Mouse (Mus musculus): ENCODE measurements around the gene Adamts17. TPM values are rescaled to one million over a fixed set of nuclear protein-coding genes. Genes with fewer than 3 reads are reported as not detected.

The Adamts17 gene
- polyA plus RNA-seq, 1 experiment = 2.4 TPM

DNA sequence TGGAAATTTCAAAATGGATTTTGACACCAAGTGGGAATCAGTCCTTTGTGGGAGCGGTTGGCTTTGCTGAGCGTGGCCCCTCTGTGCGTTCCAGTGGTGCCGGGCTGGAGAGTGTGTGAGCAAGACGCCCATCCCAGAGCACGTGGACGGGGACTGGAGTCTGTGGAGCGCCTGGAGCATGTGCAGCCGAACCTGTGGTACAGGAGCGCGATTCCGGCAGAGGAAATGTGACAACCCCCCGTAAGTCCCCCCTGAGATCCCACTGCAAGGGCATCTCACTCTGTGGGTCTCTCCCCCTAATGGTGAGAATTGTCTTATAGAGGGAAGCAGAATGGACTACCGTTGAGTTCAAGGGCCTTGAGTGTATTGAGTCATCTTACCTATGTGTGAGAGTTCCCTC is 189.9 kb downstream of the Adamts17 start:
- TF ChIP-seq CTCF (IDR thresholded peaks at IDR 0.05; ENCODE audit: borderline replicate concordance, control insufficient read depth, extremely low read depth, insufficient read depth, low read length, poor library complexity) (no peak), POLR2A (IDR thresholded peaks at IDR 0.05; ENCODE audit: control insufficient read depth, extremely low read depth, insufficient read depth, low read length, poor library complexity) (no peak)
- no peaks in the 10 kb centered on the region for H3K27me3 ChIP-seq (ENCODE audit: control insufficient read depth, insufficient read depth, low read length)
- H3K27ac ChIP-seq (ENCODE audit: control insufficient read depth, insufficient read depth, low read length) = no peak overlapping the region
- H3K4me3 ChIP-seq (ENCODE audit: control insufficient read depth, insufficient read depth, low read length) = no peak overlapping the region
- no peak for DNase-seq
- no peaks in the 10 kb centered on the region for H3K36me3 ChIP-seq (ENCODE audit: control insufficient read depth, insufficient read depth, low read length)
- peaks cover 6% of the 10 kb centered on the region; the same call in 1 of the 2 replicates for H3K4me1 ChIP-seq (replicated peaks; ENCODE audit: control insufficient read depth, insufficient read depth, low read length)
- WGBS = 98% methylated on average over 14 of the region's 14 CpGs

DNA sequence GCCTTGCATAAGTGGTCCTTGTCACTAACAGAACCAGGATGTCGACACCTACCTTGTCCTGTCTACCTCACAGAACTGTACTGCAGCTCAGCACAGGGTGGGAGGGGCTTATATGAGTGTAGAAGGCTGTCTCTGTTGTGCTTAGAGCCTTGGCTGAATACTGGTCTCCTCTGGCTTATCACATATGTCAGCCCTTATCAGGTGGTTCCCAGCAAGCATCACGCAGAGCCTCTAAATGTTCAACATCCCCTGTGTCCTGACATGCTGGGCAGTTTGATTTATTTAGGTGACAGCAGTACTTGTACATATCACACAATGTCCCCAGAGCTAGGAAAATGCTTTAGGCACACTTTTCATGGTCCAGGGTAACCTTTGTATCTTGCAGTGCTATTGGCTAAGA is 191.7 kb downstream of the Adamts17 start:
- Histone ChIP-seq H3K27ac (ENCODE audit: control insufficient read depth, insufficient read depth, low read length) (no peak overlapping the region), H3K36me3 (ENCODE audit: control insufficient read depth, insufficient read depth, low read length) (no peaks in the 10 kb centered on the region), H3K4me3 (ENCODE audit: control insufficient read depth, insufficient read depth, low read length) (no peak overlapping the region), H3K27me3 (ENCODE audit: control insufficient read depth, insufficient read depth, low read length) (no peaks in the 10 kb centered on the region), H3K4me1 (replicated peaks; ENCODE audit: control insufficient read depth, insufficient read depth, low read length) (peaks cover 6% of the 10 kb centered on the region; the same call in 1 of the 2 replicates)
- no peak for DNase-seq
- TF ChIP-seq CTCF (IDR thresholded peaks at IDR 0.05; ENCODE audit: borderline replicate concordance, control insufficient read depth, extremely low read depth, insufficient read depth, low read length, poor library complexity) (no peak), POLR2A (IDR thresholded peaks at IDR 0.05; ENCODE audit: control insufficient read depth, extremely low read depth, insufficient read depth, low read length, poor library complexity) (no peak)
- 98% methylated on average over 2 of the region's 2 CpGs for WGBS

DNA sequence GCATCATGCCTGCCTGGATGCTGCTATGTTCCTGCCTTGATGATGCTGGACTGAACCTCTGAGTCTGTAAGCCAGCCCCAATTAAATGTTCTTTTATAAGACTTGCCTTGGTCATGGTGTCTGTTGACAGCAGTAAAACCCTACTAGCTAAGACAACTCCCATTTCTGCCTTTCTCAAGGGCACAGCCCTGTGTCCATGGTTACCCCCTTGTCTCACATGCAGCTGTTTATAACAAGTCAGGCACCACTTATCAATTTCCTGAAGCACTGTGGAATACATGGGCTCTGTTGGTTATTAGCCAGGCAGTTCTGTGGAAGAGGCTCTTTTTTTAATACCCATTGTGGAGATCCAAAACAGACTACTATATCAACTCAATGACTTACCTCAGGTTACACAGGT is 193.1 kb downstream of the Adamts17 start:
- no peak overlapping the region for H3K27ac ChIP-seq (ENCODE audit: control insufficient read depth, insufficient read depth, low read length)
- H3K36me3 ChIP-seq (ENCODE audit: control insufficient read depth, insufficient read depth, low read length) = no peaks in the 10 kb centered on the region
- no peak overlapping the region for H3K4me3 ChIP-seq (ENCODE audit: control insufficient read depth, insufficient read depth, low read length)
- peaks cover 6% of the 10 kb centered on the region; the same call in 1 of the 2 replicates for H3K4me1 ChIP-seq (replicated peaks; ENCODE audit: control insufficient read depth, insufficient read depth, low read length)
- no peak for TF ChIP-seq POLR2A (IDR thresholded peaks at IDR 0.05; ENCODE audit: control insufficient read depth, extremely low read depth, insufficient read depth, low read length, poor library complexity)
- no peak for DNase-seq
- H3K27me3 ChIP-seq (ENCODE audit: control insufficient read depth, insufficient read depth, low read length) = no peaks in the 10 kb centered on the region

DNA sequence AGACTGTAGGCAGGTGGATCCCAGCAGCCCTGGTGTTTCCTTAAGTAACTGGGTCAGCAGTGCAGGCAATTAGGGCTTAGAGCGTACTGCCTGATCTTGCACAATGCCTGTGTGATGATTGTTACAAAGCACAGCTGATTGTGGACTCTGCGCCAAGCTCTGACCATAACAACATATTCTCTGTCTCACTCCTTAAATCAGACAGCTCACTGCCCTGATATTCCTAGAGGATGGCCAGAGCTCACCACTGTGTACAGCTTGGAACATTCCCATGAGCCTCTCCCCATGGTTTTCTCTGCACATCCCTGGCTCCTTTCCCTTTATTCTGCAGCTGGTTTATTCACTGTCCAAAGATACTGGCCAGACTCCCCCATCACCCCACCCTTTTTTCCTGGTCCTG is 194.8 kb downstream of the Adamts17 start:
- H3K36me3 ChIP-seq (ENCODE audit: control insufficient read depth, insufficient read depth, low read length) = no peaks in the 10 kb centered on the region
- no peak for DNase-seq
- no peaks in the 10 kb centered on the region; the same call in 1 of the 2 replicates for H3K4me1 ChIP-seq (replicated peaks; ENCODE audit: control insufficient read depth, insufficient read depth, low read length)
- no peak for TF ChIP-seq CTCF (IDR thresholded peaks at IDR 0.05; ENCODE audit: borderline replicate concordance, control insufficient read depth, extremely low read depth, insufficient read depth, low read length, poor library complexity)
- no peak for TF ChIP-seq POLR2A (IDR thresholded peaks at IDR 0.05; ENCODE audit: control insufficient read depth, extremely low read depth, insufficient read depth, low read length, poor library complexity)
- H3K27ac ChIP-seq (ENCODE audit: control insufficient read depth, insufficient read depth, low read length) = no peak overlapping the region
- 98% methylated on average over 2 of the region's 2 CpGs for WGBS
- H3K27me3 ChIP-seq (ENCODE audit: control insufficient read depth, insufficient read depth, low read length) = no peaks in the 10 kb centered on the region
- H3K4me3 ChIP-seq (ENCODE audit: control insufficient read depth, insufficient read depth, low read length) = no peak overlapping the region

DNA sequence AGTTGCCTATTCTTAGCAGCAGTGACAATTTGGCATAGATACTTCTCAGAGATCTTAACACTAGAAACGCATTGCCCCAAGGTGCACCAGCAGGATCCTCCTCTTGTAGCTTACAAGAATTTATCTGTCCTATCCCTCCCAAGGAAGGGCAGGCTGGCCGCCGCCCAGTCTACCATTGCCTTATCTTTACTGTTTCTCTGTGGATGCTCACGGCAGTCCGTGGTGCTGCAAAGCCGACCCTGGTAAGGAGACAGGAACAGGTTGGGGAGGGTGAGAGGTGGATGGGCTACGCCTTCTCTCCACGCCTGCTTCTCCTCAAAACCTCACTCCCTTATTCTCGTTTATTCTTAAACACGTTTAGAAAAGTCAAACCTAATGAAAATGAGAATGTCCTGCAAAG is 195.7 kb downstream of the Adamts17 start:
- H3K4me1 ChIP-seq (replicated peaks; ENCODE audit: control insufficient read depth, insufficient read depth, low read length) = no peaks in the 10 kb centered on the region
- no peak for TF ChIP-seq CTCF (IDR thresholded peaks at IDR 0.05; ENCODE audit: borderline replicate concordance, control insufficient read depth, extremely low read depth, insufficient read depth, low read length, poor library complexity)
- TF ChIP-seq POLR2A (IDR thresholded peaks at IDR 0.05; ENCODE audit: control insufficient read depth, extremely low read depth, insufficient read depth, low read length, poor library complexity) = no peak
- DNase-seq = no peak
- no peaks in the 10 kb centered on the region for H3K27me3 ChIP-seq (ENCODE audit: control insufficient read depth, insufficient read depth, low read length)
- WGBS = 90% methylated on average over 10 of the region's 10 CpGs
- H3K27ac ChIP-seq (ENCODE audit: control insufficient read depth, insufficient read depth, low read length) = no peak overlapping the region
- H3K4me3 ChIP-seq (ENCODE audit: control insufficient read depth, insufficient read depth, low read length) = no peak overlapping the region
- no peaks in the 10 kb centered on the region for H3K36me3 ChIP-seq (ENCODE audit: control insufficient read depth, insufficient read depth, low read length)

DNA sequence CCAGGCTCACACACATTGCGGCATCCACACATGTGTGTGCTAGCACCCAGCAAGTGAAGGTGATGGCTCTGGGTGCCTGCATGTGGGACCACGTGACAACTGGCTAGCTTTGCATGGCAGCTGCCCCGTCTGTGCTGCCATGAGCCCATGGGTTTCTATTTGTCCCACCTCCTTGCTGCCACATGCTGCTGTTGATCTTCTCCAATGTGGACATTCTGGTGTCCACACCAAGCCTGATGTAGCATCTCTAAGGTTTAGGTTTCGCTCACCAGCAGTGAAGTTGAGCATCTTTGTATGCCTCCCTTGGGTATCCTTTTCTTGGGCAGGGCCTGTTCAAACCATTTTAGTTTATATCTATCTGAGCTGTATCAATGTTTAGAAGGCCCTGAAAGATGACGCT is 196.1 kb downstream of the Adamts17 start:
- no peak for DNase-seq
- TF ChIP-seq CTCF (IDR thresholded peaks at IDR 0.05; ENCODE audit: borderline replicate concordance, control insufficient read depth, extremely low read depth, insufficient read depth, low read length, poor library complexity) (no peak), POLR2A (IDR thresholded peaks at IDR 0.05; ENCODE audit: control insufficient read depth, extremely low read depth, insufficient read depth, low read length, poor library complexity) (no peak)
- Histone ChIP-seq H3K4me1 (replicated peaks; ENCODE audit: control insufficient read depth, insufficient read depth, low read length) (no peaks in the 10 kb centered on the region), H3K36me3 (ENCODE audit: control insufficient read depth, insufficient read depth, low read length) (no peaks in the 10 kb centered on the region), H3K27ac (ENCODE audit: control insufficient read depth, insufficient read depth, low read length) (no peak overlapping the region), H3K27me3 (ENCODE audit: control insufficient read depth, insufficient read depth, low read length) (no peaks in the 10 kb centered on the region), H3K4me3 (ENCODE audit: control insufficient read depth, insufficient read depth, low read length) (no peak overlapping the region)
- 97% methylated on average over 5 of the region's 5 CpGs for WGBS
